Mouse (Mus musculus) urinary bladder, adult 18-20 months (tissue): ENCODE measurements around the gene Ppp2r1b.

Source experiments
- DNase-seq, 2 experiments: peaks; one replicate each; pipeline ENCODE4 v3.0.0; 2022; ENCODE audit warnings: low spot score in 2 of 2, mixed read lengths in 2 of 2

Gene Ppp2r1b

DNA sequence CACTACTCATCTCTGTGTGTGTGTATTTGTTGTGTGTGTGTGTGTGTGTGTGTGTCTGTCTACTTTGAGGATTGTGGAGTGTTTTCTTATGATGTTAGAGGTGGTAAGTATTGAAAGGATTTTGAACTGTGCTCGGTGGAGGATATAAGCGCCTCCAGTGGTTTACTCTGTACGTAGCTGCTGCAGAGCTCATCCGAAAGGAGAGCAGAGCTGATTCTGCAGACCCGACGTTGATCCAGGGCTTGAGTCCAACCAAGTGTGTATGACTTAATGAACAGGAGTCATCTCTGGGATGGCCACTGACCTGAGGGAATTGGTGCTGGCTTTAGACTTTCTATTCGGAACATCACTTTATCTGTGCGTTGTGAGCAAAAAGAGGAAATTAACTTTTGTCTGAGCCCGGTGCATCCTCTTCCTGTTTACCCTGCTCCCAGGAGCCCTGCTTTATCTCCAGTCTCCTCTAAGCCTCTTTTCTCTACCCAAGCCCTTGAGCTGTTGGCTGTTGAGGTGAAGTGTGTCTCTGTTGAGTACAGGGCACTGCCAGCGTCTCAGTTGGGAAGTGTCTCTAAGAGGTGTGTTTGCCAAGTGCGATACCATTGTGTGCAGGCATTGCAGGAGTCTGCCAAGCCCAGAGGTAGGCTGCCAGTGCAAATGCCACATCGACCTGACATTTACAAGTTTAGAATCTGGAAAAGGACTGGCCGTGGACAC lies 3.9 kb upstream of the Ppp2r1b start:
- no peak for DNase-seq

DNA sequence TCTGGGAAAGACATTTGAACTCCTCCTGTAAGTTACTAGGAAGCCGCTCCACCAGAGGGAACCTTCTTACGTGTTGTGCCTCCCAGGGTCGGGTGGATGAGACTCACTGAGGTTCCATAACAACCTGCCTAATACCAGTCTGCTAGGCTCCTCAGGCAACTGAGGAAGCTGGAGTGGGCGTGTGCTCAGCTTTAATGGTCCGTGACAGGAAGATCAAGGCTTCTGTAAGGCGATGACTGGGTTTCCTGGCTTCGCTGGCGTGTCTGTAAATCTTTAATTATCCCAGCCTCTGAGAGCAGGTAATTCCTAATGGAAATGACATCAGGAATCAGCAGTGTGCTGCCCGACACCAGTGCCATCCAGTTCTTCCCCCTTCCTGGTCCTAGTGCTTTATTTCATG lies 446 bp downstream of the Ppp2r1b start:
- no peak for DNase-seq

DNA sequence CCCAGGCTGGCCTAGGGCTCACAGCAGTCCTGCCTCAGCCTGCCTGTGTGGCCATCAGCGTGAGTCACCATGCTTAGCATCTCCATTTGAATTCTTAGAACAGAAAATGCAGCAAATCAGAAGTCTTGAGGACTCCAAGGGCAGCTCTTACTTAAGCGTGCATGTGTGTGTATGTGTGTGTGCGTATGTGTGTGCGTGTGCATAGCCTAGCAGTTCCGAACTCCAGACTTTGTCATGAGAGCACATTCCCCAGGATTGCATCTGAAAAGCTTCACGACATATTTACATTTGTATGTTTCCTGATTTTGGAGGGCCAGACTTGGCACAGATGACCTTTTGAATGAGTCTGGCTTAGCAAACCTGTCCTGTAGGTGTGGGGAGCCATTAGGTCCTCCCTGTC lies 2.0 kb downstream of the Ppp2r1b start:
- no peak for DNase-seq

DNA sequence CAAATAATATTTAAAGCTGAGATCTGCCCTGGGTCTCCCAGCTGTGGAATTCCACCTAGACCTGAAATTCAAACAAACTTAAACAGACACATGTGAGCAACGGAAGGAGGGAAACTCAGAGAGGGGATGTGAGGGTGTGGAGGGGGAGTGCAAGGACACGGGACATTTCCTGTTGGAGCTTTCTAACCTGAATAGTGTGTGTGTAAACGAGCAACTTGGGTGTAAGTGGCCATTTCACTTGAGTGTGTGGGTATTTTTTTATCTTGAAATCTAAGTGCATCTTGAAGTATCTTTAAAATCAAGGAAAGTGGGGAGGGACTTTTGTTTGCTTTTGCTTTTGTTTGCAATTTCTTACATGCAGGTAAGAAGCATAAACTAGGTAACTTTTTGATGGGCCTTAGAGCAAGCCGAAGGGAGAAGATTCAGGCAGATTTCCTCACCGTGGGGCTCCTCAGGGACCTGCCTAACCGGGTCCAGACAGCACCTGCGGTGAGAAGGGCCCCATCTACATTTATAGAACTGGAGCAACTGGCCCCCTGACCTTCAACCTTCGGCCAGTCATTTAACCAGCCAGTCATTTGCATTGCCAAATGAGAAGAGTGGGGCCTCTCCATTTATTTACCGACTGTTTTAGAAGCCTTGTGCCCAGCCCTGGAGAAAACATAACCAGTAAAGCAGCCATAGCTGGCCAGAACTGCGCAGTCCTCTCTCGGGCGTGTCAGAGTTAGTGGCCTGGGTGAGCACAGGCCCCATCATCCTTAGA lies 2.7 kb downstream of the Ppp2r1b start:
- DNase-seq = no peak

DNA sequence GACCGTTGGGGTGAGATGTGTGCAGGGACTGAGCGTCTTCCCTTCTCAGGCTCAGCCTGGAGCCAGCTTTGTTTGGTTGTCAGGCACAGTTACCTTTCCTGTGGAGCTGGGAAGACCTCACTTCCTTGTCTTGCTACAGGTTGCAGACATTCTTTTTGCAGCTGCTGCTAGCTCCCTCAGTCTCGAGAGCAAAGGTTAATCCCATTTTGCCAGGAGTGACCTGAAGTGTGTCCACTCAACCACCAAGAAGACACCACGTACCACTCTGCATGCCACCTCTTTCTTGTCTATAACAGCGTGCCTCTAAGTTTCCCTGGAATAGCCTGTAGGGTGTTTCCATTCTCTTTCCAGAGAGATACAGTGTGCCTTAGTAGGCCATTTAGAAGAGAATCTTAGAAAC lies 3.7 kb downstream of the Ppp2r1b start:
- DNase-seq = no peak

DNA sequence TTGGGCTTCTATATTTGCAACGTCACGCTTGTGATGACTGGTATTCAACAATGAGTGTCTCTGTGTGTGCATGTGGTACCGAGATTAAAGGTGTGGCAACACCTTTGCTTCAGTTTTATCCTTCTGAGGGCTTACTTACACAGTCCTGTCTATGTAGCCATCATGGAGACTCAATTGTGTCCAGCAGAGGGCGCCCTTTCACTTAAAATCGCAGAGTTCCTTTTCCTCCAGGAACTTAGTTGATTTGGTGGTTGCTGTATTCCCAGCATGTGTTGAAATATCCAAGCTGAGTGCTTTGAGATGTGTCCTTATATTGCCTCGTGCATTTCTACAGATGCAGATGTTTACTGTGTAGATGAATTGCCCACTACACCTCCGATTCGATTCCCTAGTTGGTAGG lies 4.1 kb downstream of the Ppp2r1b start:
- peak; percentile 81 to 84 for DNase-seq

DNA sequence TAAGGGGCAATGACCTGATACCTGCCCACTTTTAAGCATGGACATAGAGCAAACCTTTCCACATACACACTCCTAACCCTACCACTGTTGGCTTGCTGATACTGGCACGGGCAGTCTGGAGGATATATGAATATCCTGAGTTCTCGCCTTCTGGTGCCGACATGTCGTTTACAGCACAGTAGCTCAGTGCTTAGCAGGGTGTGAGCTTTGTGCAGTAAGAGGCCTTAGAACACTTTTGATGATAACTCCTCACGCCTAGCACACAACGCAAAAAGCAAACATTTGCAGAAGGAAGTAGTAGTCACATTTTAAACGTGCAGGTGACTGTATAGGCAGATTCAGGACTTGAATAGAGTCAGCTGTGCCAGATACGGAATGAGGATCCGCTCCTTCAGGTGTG lies 4.7 kb downstream of the Ppp2r1b start:
- DNase-seq = no peak

DNA sequence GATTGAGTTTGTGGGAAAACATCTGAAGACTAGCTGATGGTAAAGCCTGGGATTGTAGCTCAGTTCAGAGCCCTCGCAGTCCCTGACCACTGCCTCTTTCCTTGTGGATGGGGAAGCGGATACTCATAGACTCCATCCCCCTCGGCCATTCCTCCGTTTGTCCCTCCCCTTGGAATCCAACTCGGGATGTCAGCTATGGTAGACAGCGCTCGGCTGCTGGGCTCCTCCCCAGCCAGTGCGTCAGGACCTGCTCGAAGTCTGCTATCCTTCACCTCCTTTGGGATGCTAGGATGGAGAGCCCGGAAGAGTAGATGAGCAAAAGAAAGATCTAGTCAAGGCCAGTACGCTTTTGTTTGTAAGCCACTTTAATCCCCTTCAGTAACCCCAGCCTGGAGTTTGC lies 5.2 kb downstream of the Ppp2r1b start:
- DNase-seq = no peak

DNA sequence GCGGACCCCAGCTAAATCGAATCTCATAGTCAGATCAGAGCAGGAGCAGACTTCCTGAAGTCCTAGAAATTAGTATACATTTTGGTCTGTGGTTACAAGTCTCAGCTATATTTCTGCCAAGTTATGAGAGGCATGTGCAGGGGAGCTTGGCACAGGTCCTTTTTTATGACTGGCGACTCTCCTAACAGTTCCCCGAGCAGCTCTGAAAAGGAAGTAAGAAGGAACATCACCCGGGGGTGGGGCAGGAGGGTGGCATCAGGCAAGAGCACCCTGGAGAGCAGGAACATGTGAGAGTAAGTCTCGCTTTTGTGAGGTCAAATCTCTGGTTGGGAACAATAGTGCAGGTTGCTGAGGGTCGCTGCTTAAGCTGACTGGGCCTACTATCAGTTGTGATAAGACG lies 5.6 kb downstream of the Ppp2r1b start:
- DNase-seq = no peak

DNA sequence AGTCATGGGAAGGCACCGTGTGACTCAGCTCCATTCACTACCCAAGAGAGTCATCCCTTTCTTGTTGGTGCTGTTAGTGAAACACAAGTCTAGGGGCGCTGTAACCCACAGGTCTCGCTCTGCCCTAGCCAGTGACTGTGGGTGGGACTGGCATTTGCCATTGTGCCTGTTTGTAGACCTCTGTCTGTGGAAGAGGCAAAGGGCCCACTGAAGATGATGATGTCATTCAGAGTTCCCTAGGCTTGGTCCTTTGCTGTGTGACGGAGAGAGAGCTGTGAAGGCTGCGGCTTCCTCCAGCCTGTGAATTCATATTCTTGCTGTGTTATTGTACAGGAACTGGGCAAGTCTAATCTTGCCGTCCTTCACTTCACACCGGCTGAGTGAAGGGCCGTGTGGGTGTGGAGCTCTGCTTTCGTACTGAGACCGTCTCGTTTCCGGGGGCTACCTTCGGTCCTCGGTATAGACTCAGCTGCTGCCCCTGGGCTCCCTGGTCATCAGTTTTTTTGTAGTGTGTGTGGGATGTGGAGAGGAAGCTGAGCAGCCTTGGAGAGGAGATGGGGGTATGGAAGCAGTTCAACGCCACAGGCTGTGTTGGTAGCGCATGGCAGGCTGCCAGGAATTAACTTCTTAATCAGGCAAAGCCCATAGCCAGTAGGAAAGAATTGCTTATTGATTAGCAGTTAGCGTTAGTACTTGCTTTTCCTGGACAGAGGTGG lies 7.7 kb downstream of the Ppp2r1b start:
- DNase-seq = peak; percentile 40 to 63

DNA sequence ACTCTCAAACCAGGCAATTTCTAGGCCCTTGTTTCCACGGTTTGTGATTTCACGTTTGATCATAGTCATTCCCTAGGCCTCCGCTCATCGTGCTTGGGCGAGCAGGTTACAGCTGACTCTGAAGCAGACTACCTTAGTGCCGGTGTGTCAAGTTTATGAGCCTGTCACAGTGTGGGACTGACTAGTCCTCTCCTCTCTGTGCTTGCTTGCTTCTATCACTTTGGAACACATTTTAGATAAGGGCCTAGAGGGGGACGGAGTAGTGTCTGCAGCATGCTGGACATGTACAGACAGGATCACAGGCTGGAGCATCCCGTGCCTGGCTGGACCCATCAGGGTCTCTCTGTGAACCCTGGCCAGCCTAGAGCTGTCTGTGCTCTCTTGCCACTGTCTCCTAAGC lies 9.3 kb downstream of the Ppp2r1b start:
- no peak for DNase-seq

DNA sequence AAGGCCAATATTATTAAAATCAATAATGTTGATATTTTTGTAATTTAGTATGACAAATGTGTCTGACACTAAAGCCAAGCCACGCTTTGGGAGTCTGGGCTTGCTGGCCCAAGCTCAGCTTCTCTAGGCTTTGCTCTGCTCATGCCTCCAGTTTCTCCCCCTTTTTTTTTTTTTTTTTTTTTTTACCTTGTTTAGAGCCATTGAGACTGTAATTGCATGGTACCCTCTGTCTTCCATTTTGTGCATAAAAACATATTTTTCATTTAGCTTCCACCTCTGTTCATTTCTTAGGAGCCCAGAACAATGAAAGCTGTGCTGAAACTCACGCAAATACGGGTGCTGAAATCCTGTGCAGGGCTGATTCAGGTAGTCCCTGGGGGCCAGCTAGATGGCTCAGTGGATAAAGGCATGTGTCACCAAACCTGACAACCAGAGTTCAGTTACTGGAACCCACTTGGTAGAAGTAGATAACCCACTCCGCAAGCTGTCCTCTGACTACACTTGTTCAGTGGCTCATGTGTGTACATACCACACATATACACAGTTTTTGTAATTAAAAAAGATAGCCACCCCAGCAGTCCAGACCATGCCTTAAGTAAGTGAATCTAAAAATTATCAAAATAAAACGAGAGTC lies 10.1 kb downstream of the Ppp2r1b start:
- no peak for DNase-seq

DNA sequence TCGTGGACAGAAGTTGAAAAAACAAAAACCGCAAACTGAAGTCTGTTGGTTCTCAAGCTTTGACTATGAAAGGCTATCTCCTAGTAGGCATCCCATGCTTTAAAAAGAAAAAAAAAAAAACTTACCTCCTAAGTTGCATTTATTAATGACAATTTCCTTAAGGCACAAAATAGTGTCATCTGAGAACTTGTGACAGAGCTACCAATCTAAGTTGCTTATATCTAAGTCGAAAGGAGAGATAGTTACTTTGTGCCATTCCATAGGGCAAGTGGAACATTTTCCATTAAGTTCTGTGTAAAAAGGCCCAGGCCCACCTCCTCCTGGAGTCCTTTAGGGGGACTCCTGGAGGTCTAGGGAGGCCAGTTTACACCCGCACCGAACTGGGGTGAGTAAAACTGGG lies 10.7 kb downstream of the Ppp2r1b start:
- DNase-seq = no peak

DNA sequence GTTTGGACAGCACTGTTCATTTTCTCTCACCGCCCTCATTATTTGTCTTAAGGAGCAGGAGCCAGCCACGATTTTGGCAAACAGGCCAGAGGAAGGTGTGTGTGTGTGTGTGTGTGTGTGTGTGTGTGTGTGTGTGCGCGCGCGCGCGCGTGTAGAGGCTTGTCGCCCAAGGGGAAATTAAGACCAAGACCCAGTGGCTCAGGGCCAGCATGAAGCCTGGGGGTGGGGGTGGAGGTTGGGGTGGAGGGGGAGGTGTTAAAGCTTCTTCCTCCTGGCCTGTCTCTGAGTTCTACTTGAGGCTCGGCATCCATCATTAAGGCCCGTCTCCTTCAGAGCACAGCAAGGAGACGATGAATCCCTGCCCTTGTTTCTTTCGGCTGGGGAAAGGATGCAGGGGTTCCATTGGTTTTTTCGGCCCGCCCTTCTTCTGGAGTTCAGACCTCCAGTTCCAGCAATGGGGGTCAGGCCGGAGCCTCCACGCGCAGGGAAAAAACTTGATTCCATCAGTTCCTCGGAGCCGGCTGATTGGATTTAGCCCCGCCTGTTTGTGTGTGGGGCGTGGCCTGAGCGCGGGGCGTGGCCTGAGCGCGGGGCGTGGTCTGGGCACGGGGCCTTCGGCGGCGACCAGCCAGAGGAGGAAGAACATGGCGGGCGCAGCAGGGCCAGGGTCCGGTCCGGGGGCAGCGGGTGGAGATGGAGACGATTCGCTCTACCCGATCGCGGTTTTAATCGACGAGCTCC lies 11.4 kb downstream of the Ppp2r1b start:
- peak; percentile 91 to 100 for DNase-seq

DNA sequence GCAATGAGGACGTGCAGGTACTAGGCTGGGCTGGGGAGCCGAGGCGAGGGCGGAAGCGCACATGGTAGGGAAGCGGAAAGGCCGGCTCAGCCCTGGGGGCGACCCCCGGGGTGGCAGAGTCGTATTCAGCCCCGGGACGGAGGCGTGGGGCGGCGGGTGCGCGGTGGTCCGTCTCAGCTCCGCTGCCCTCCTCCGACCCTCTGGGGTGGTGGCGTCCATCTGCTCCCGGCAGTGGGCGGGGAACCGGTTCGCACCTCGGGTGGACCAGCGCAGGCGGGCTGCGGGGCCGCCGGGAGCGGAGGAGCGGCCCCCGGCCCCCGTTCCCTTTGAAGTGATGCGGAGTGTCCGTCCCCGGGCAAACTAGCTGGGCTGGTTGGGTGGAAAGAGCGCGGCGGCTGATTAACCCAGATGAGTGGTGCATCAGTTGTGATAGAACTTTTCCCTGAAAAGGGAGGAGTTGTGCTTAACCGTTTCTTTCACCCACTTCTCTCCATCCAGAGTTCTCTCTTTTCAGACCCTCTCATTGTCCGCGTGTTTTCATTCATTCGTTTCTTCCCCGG lies 12.1 kb downstream of the Ppp2r1b start:
- no peak for DNase-seq

DNA sequence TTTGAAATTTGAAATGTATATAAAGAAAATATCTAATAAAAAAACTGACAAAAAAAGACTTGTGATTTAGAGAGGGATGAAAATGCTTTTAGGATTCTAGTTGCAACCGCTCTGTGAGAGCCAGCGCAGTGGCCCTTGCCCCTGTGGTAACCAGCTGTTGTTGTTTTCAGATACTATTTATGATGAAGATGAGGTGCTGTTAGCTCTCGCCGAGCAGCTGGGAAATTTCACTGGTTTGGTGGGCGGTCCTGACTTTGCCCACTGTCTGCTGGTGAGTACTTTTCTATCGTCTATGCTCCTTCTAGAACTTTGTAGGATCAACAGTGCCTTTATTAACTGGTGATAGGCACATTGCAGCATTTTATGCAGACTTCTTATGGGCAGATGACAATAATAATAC lies 13.6 kb downstream of the Ppp2r1b start:
- DNase-seq = no peak

DNA sequence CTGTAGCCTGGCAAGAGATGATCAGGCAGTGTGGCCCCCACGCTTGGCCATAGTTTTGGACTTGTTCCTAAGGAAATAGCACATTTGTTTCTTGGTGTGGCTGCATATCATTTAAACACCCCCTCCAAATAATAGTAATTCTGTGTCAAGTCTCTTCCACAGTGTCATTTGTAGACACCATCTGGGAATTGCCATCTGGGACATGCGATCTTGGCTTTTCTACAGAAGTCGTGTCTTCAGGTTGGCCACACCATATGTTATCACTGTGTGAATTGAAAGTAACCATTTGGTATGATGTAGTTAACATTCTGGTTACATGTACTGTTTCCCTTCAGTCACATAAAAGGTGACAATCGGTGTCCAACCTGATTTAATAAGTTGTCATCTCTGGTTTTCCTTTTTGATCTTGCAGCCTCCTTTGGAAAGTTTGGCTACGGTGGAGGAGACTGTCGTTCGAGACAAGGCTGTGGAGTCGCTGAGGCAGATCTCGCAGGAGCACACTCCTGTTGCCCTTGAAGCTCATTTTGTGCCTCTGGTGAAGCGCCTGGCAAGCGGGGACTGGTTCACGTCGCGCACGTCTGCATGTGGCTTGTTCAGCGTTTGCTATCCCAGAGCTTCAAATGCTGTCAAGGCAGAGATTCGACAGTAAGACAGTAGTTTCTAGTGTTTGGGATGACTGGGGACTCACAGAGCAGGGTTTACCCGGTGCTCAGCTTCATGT lies 16.2 kb downstream of the Ppp2r1b start:
- no peak for DNase-seq

DNA sequence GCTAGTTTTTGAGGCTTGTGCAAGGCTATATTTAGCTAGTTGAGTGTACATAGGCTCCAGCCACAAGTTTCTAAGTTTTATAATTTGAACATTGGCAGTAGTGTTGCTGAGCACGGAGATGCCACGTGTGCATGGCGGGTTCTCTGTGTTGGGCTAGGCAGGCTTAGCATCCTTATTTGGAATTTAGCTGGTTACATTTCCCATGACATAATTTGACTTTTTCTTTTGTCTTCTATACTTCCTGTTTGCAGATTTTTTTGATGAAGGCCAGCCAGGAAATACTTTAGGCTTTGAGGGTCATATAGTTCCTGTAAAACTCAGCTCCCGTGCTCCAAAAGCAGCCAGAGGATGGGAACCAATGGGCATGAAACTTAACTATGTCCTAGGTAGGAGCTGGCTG lies 18.7 kb downstream of the Ppp2r1b start:
- no peak for DNase-seq

DNA sequence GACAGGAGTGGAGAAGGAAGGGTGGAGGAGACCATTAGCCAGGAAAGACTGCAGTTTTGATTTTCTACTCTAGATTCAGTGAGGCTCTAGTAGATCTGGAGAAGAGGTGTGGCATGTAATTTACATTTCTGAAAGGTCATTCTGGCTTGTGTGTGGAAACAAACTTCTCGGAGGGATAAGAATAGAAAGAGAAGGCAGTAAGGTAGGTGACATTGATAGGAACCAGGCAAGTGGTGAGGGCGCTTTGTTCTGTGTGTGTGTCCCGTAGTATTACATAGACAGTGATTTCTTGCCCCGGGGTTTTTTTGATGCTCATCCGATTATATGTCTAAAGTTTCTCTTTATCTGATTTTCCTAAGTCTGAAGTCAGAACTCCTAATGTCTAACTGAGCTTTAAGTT lies 19.8 kb downstream of the Ppp2r1b start:
- DNase-seq = no peak

DNA sequence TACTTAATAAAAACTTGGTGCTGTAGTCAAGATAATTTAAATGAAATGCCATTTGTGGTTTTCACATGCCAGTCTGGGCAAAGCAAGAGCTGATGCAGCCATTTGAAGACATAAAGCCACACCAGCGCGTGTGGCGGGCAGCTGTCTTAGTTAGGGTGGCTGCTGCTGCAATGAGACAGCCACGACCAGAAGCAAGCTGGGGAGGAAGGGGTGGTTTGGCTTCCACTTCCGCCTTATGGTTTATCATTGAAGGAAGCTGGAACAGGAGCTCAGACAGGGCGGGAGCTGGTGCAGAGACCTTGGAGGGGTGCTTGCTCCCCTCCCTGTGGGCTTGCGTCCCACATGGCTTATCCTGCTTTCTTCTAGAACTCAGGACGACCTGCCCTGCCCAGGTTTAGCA lies 20.7 kb downstream of the Ppp2r1b start:
- DNase-seq = no peak

DNA sequence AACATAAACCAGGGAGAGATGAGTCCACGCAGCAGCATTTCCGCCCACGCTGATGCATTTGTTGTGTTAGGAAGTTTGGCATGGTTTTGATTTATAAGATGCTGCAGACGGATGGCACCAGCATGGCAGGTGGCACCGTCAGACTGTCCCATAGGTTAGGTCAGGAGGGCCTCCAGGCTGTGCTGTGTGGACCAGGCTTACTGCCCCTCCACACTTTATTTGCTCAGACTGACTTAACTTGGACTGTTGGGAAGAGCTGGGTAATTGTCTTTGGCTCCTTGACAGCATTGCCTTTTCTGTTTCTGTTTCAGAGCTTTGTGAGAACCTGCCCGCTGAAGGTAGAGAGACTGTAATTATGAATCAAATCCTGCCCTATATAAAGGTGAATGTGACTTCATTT lies 21.9 kb downstream of the Ppp2r1b start:
- DNase-seq = no peak
